Mouse (Mus musculus): ENCODE data around the gene Olfr788. TPM values are rescaled to one million over a fixed set of nuclear protein-coding genes. Genes with fewer than 3 reads are reported as not detected.

Gene Olfr788
- total RNA-seq (2021) = not detected

DNA sequence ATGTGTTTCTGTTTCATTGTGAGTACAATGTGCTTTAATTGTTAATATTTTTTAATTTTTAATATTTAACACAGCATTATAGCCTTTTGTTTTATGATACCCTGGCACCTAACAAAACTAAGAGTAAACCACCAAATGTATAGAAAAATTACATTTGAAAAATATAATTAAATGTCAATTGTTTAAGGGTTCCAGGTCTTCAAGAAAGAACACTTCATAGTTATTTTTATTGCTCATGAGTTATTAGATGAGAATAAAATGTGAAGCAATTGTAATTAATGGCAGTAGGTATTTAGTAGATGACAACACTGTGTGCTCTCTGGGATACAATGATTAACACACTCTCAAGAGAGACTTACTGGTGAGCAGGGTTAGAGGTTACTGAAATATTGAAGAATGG is at the start of gene Olfr788:
Gene Olfr788 (plus strand): TSS at position 301 of the 400 bp plus-strand sequence.
- DNase-seq (ENCODE audit: extremely low spot score in 1 of 2, low spot score in 1 of 2) = no peak

- no peak for DNase-seq (ENCODE audit: extremely low spot score in 1 of 2, low spot score in 1 of 2)
These were observed 43.8 kb upstream of the Olfr788 start, which contains the start of gene Olfr786 for GRCm38 (mm10) chr10:129427006-129427405. TSS of gene Olfr786 (plus strand) at chr10:129427306.

DNA sequence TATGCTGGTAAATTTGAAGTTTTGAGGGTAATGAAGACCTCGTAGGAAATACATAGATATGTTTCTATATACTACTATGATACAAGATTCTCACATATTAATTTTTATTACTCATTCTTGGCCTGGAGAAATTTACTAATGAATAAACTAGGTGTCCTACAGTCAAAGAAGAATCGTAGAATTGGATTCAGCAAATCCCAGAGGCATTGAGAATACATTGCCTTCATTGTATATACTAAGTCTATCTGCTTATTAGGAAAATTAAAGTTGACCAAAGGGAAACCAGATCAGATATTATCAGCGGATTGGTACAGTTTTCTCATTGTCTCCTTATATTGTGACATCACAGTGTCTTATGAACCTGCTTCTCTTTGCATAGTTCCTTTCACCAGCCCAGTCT is 9.2 kb upstream of the Olfr788 start, which contains the start of gene Olfr787:
Gene Olfr787 (plus strand): TSS at position 301 of the 400 bp plus-strand sequence.
- no peak for DNase-seq (ENCODE audit: extremely low spot score in 1 of 2, low spot score in 1 of 2)

GRCm38 (mm10) chr10:129473256-129473655 is 2.5 kb downstream of the Olfr788 start:
- DNase-seq (ENCODE audit: extremely low spot score in 1 of 2, low spot score in 1 of 2) = no peak

- no peak for DNase-seq (ENCODE audit: extremely low spot score in 1 of 2, low spot score in 1 of 2)
These were observed 2.9 kb downstream of the Olfr788 start for GRCm38 (mm10) chr10:129473723-129474122.

- no peak for DNase-seq (ENCODE audit: extremely low spot score in 1 of 2, low spot score in 1 of 2)
These were observed 13.7 kb downstream of the Olfr788 start, which contains the start of gene Olfr789 for GRCm38 (mm10) chr10:129484452-129484851. TSS of gene Olfr789 (plus strand) at chr10:129484752.

DNA sequence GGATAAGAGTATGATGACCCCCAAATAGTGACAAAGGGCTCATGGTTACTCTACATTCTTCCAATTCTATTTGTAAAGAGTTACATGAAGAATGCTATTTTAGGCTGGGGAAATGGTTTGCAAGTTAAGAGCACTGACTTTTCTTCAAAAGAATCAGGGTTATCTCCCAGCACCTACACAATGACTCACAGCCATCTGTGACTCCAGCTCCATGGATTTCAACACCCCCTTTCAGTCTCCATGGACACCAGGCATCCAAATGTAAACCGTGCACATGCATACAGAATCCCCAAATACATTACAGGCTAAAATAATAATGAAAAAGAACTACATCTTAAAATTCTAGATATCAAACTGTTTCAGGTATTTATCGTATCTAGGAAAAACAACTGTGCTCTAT is 19.3 kb downstream of the Olfr788 start:
- no peak for DNase-seq (ENCODE audit: extremely low spot score in 1 of 2, low spot score in 1 of 2)

DNA sequence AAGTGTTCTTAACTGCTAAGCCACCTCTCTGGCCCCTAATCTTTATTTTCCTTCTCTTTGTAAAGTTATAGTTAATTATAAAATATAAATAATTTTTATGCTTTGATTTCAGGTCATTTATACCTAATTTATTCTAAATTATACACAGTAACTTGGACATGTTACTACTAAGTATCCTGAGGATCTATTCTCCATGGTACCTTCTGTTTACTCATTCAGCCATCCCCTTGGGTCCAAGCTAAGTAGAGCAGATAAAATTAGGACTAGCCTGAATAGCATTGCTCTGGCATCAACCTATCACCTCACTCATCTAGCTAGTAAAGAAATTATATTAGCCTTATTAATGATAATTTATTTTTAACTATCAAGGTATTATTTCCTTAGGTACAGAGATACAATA is 27.4 kb downstream of the Olfr788 start, which contains the start of gene Olfr790:
Gene Olfr790 (plus strand): TSS at position 301 of the 400 bp plus-strand sequence.
- DNase-seq (ENCODE audit: extremely low spot score in 1 of 2, low spot score in 1 of 2) = no peak

GRCm38 (mm10) chr10:129521492-129521891 is 50.7 kb downstream of the Olfr788 start, which contains the start of gene Olfr791:
TSS of gene Olfr791 (plus strand) at chr10:129521792.
- DNase-seq (ENCODE audit: extremely low spot score in 1 of 2, low spot score in 1 of 2) = no peak

Other genes with a start within 250 kb of the Olfr788 start
- not detected for gene Olfr774, start 234.8 kb upstream of the Olfr788 start, total RNA-seq (2021)
- gene Olfr775, start 222.6 kb upstream of the Olfr788 start, total RNA-seq (2021) = not detected
- not detected for gene Olfr776, start 211.9 kb upstream of the Olfr788 start, total RNA-seq (2021)
- not detected for gene Olfr777, start 199.5 kb upstream of the Olfr788 start, total RNA-seq (2021)
- gene Olfr780, start 152.9 kb upstream of the Olfr788 start, total RNA-seq (2021) = not detected
- not detected for gene Olfr781, start 142.1 kb upstream of the Olfr788 start, total RNA-seq (2021)
- gene Olfr782, start 122.1 kb upstream of the Olfr788 start, total RNA-seq (2021) = not detected
- under 1 TPM in 1 of 2 experiments, not detected in 1; 0.31 TPM for gene Olfr784, start 86.9 kb upstream of the Olfr788 start, total RNA-seq (2021)
- gene Olfr785, start 65.6 kb upstream of the Olfr788 start, total RNA-seq (2021) = not detected
- gene Olfr786, start 43.7 kb upstream of the Olfr788 start, total RNA-seq (2021) = not detected
- not detected for gene Olfr787, start 9.1 kb upstream of the Olfr788 start, total RNA-seq (2021)
- gene Olfr789, start 13.8 kb downstream of the Olfr788 start, total RNA-seq (2021) = not detected
- not detected for gene Olfr790, start 27.5 kb downstream of the Olfr788 start, total RNA-seq (2021)
- not detected for gene Olfr791, start 50.8 kb downstream of the Olfr788 start, total RNA-seq (2021)
- not detected for gene Olfr792, start 68.2 kb downstream of the Olfr788 start, total RNA-seq (2021)
- gene Olfr794, start 96.7 kb downstream of the Olfr788 start, total RNA-seq (2021) = not detected
- not detected for gene Olfr796, start 141.6 kb downstream of the Olfr788 start, total RNA-seq (2021)
- gene Olfr798, start 156.9 kb downstream of the Olfr788 start, total RNA-seq (2021) = not detected
- gene Olfr799, start 166.5 kb downstream of the Olfr788 start, total RNA-seq (2021) = not detected
- not detected for gene Olfr800, start 186.7 kb downstream of the Olfr788 start, total RNA-seq (2021)
- not detected for gene Olfr801, start 202.9 kb downstream of the Olfr788 start, total RNA-seq (2021)
- gene Olfr802, start 217.2 kb downstream of the Olfr788 start, total RNA-seq (2021) = not detected
- gene Olfr803, start 223.3 kb downstream of the Olfr788 start, total RNA-seq (2021) = not detected
- gene Olfr804, start 232.2 kb downstream of the Olfr788 start, total RNA-seq (2021) = not detected

Data from layer of hippocampus, postnatal 25 days (tissue).